Mouse (Mus musculus) testis, postnatal 14 days (tissue): ENCODE results near the gene Aqp9.
"Not testable (repeated sequence)": the region's sequence is repeated elsewhere in the genome, so short reads cannot be mapped to it uniquely, and the experiment has no call there.

Experiments used
- DNase-seq: peaks from one replicate; pipeline ENCODE4 v3.0.0; 2021; ENCODE audit warnings: low spot score

Aqp9 gene

GRCm38 (mm10) chr9:71138936-71139335, 29.5 kb downstream of the Aqp9 start:
- no peak for DNase-seq

- no peak for DNase-seq
Observed at GRCm38 (mm10) chr9:71137267-71137945, 31.1 kb downstream of the Aqp9 start.

- DNase-seq: no peak
Observed at GRCm38 (mm10) chr9:71135073-71135472, 33.4 kb downstream of the Aqp9 start.

- no peak for DNase-seq
Observed at GRCm38 (mm10) chr9:71133190-71133589, 35.3 kb downstream of the Aqp9 start.

GRCm38 (mm10) chr9:71131822-71132221, 36.7 kb downstream of the Aqp9 start:
- DNase-seq: no peak

- DNase-seq: peak; percentile 64
Observed at GRCm38 (mm10) chr9:71128911-71129310, 39.6 kb downstream of the Aqp9 start.

- DNase-seq: no peak
Observed at GRCm38 (mm10) chr9:71126205-71126604, 42.3 kb downstream of the Aqp9 start.

- not testable (repeated sequence) for DNase-seq
Observed at GRCm38 (mm10) chr9:71123095-71123494, 45.4 kb downstream of the Aqp9 start.

- no peak for DNase-seq
Observed at GRCm38 (mm10) chr9:71120924-71121323, 47.6 kb downstream of the Aqp9 start.

- DNase-seq: peak; percentile 1
Observed at GRCm38 (mm10) chr9:71113166-71113565, 55.3 kb downstream of the Aqp9 start.

- no peak for DNase-seq
Observed at GRCm38 (mm10) chr9:71103521-71103920, 65.0 kb downstream of the Aqp9 start.

- no peak for DNase-seq
Observed at GRCm38 (mm10) chr9:71094066-71094465, 74.4 kb downstream of the Aqp9 start.

GRCm38 (mm10) chr9:71092038-71092437, 76.4 kb downstream of the Aqp9 start:
- no peak for DNase-seq

- DNase-seq: peak; percentile 2
Observed at GRCm38 (mm10) chr9:71079201-71079600, 89.3 kb downstream of the Aqp9 start.

GRCm38 (mm10) chr9:71077251-71077825, 91.1 kb downstream of the Aqp9 start:
- peak; percentile 2 for DNase-seq

GRCm38 (mm10) chr9:71076201-71076648, 92.3 kb downstream of the Aqp9 start:
- DNase-seq: peak; percentile 9

- DNase-seq: peak; percentile 2
Observed at GRCm38 (mm10) chr9:71073831-71074230, 94.7 kb downstream of the Aqp9 start.

- DNase-seq: peak; percentile 2
Observed at GRCm38 (mm10) chr9:71073076-71073475, 95.4 kb downstream of the Aqp9 start.

- peak; percentile 2 for DNase-seq
Observed at GRCm38 (mm10) chr9:71072502-71072901, 96.0 kb downstream of the Aqp9 start.

GRCm38 (mm10) chr9:71071581-71072330, 96.7 kb downstream of the Aqp9 start:
- peak; percentile 1 for DNase-seq

GRCm38 (mm10) chr9:71070628-71071027, 97.9 kb downstream of the Aqp9 start:
- DNase-seq: no peak

- peak; percentile 2 for DNase-seq
Observed at GRCm38 (mm10) chr9:71068866-71069390, 99.6 kb downstream of the Aqp9 start.

- peak; percentile 0 for DNase-seq
Observed at GRCm38 (mm10) chr9:71067156-71067555, 101.3 kb downstream of the Aqp9 start.
